Mouse (Mus musculus): ENCODE measurements at regions not wholly inside any gene's neighbourhood (a gene's known extent, or its start where the extent isn't known, plus 50 kb on each side); places are given as distances from the start of the nearest gene placed in this dataset.
"Not testable (repeated sequence)": the region's sequence is repeated elsewhere in the genome, so short reads cannot be mapped to it uniquely, and the experiment has no call there.

DNA sequence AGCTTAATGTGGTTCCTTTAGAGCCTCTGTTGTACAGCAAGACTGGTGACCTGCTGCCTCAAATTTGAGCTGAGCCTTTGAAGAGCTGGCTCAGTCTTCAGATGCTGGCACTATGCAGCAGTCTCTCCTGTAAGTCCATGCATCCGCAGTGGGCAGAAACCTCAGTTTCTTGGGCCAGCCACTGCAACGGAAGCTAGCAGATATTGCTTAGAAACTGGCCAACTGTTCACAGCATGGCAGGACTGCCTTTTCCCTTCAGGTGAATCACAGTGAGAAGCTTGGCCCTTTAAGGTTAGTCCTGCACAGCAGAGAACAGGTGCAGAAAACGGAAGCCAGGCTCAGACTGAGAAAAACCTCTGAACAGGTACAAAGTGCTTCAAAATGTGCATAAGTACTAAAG lies 1976.8 kb upstream of the G6pd2 start:
- ATAC-seq (ENCODE audit: poor library complexity, severe bottlenecking) = no peak

DNA sequence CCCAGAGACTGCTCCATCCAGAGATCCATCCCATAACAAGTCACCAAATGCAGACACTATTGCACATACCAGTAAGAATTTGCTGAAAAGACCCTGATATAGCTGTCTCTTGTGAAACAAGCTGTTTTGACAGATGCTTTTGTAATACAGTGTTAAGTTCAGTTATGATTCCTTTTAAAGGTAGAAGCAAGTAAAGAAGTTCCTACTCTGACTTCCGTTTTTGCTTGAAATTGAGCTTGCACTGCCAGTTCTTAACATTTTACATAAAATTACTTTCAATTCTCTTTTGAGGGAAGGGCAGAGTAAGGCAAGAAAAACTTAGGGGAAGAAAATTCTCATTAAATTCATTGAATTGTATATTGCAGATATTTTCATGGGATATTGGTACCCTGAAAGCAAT lies 1962.9 kb upstream of the G6pd2 start:
- ATAC-seq (ENCODE audit: poor library complexity, severe bottlenecking) = peak; percentile 60

DNA sequence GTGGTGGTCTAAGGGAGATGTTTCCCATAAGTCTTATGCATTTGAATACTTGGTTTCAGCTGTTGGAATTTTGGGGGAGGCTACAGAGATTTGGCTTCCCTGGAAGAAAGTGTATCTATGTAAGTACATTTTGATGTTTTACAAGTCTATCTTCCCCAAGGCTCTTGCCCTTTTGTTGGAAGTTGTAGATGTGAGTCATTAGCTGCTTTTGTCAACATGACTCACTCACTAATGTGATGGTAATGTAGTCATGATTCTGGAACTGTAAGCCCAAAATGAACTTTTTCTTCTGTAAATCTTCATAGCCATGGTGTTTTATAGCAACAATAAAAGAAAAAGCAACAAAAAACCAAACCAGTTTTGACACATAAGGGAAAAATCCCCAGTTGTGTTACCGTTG lies 1961.0 kb upstream of the G6pd2 start:
- ATAC-seq (ENCODE audit: poor library complexity, severe bottlenecking) = no peak

DNA sequence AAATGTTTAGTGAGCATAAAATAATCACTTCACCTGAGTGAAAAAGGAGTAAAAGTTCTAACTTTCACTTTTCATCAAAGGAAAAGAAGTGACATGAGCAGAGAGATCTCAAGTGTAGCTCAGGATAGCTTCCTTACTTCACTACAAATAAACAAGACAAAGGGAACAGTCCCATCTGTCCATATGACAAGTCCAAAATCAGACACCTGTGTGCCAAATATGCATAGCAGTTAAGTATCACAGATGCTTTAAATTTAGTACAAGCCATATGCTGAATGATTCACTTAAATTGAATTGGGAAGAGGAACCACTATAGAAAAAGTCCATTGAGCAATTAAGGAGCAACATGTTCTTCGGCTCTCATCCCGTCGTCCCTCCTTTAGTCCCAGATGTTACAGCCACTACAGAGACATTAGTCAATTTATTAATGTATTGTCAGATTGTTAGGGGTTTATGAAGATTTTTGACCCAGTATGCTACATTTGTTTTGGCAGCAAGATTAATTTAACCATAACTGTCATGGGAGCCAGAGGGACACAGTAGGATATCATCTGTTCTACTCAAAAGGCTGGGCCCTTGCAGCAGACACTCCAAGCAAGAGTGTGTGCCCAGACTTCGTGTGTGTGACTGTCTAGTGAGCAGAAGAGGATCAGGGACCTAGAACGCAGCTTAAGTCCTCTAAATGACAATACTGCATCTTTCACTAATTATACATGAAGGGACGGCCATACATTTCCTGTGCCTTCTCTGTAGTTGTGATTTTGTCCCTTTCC lies 1914.5 kb upstream of the G6pd2 start:
- ATAC-seq (ENCODE audit: poor library complexity, severe bottlenecking) = no peak

DNA sequence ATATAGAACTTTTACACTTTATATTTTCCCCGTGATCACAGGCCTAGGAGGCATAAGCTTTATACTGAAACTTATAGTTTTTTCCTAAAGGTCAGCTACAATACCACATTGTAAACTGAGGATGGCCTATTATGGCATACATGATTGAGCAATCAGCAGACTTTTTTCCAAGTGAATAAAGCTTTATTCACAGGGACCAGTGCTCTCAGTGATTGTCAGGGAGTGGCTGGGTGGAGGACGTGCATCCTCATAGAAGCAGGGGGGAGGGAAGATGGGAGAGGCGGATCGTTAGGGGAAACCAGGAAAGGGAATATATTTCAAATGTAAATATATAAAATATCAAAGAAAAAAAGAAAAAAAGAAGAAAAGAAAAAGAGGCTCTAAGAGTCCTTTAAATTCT lies 1886.7 kb upstream of the G6pd2 start:
- ATAC-seq (ENCODE audit: poor library complexity, severe bottlenecking) = no peak

DNA sequence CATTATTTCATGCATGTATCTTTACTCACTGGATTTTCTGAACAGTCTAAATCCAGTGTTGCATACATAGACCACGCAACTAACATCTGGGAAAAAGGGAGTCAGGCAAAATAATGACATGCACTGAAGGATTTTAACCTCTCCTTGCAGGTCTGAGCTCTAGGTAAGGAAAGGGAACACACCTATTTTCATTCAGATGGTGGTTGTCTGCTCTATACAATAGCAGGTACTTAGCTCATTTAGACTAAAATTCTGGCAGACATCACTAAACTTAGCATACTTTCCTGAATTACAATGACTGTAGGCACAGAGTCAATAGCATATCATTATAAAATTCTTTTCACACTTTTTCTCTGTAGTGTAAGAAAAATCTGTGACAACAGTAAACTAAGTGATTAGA lies 1867.8 kb upstream of the G6pd2 start:
- ATAC-seq (ENCODE audit: poor library complexity, severe bottlenecking) = no peak

DNA sequence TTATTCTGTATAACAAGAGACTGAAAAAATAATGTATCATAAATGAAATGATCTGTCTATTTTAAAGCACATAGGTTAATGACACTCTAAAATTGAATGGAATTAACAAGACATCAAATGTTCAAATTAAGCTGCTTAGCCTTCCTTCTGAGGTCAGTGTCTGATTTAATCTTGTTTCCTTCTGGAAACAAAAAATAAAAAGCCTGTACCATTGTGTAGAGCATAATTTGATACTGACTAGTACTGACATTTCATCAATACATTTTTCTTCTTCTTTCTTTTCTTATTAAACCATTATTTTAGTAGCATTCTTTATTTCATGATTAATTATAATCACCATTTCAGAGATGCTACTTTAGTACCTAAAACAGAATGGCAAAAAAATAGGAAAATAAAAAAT lies 1862.9 kb upstream of the G6pd2 start:
- ATAC-seq (ENCODE audit: poor library complexity, severe bottlenecking) = no peak

DNA sequence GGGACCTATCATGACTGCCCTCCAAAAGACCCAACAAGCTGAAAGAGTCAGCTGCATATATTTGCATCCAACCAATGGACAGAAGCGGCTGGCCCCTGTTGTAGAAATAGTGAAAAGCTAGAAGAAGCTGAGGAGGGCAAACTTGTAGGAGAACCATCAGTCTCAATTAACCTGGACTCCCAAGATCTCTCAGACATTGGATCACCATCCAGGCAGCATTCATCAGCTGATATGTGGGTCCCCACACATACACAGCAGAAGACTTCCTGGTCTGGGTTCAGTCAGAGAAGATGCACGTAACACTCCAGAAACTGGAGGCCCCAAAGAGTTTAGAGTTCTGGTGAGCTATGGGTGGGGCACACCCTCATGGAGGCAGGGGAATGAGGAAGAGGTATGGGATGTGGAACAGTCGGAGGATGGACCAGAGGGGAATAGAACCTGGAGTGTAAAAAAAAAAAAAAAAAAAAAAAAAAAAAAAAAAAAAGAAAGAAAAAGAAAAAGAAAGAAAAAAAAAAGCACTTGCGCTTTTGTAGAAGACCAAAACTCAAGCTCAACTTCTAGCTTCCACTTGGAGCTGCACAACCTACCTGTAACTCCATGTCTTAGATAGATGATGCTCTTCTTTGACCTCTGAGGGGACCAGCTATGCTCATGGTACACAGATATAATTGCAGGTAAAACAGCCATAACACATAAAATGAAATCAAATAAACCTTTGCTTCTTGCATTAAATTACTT lies 1860.6 kb upstream of the G6pd2 start:
- no peak for ATAC-seq (ENCODE audit: poor library complexity, severe bottlenecking)

DNA sequence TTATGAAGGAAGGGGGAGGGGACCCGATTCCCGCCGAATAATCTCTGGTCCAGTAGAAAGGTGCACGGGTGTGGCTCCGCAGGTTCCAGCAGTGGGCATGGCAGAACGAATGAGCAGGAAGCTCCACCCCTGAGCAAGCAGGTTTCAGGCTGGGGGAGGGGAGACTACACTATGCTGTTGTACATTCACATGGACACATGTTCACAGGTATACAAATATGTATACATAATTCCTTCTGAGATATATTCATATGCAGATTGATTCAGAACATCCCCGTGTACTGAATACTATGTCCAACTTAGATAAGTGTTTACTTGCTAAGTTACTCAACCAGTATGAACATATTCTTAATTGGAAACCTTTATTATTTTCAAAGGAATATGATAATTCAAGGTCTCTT lies 1852.4 kb upstream of the G6pd2 start:
- ATAC-seq (ENCODE audit: poor library complexity, severe bottlenecking) = not testable (repeated sequence)

DNA sequence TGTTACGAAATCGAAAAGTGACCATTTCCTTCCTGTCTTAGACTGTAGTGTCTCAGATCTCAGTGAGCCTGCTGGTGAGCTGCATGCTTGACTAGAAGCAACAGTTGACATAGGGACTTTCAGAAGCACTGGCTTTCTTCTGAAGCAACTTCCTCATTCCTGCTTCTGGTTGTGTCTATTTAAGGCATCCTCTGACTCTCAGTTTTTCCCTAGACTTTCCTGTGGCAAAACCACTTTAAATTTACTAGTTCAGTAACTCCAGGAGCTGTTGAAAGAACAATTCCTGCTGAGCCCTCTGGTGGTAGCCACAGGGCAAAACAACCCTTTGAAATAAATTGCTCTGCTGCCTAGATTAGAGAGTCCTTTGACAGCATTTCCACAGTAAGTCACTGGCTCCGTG lies 1811.9 kb upstream of the G6pd2 start:
- peak; percentile 94 for ATAC-seq (ENCODE audit: poor library complexity, severe bottlenecking)

DNA sequence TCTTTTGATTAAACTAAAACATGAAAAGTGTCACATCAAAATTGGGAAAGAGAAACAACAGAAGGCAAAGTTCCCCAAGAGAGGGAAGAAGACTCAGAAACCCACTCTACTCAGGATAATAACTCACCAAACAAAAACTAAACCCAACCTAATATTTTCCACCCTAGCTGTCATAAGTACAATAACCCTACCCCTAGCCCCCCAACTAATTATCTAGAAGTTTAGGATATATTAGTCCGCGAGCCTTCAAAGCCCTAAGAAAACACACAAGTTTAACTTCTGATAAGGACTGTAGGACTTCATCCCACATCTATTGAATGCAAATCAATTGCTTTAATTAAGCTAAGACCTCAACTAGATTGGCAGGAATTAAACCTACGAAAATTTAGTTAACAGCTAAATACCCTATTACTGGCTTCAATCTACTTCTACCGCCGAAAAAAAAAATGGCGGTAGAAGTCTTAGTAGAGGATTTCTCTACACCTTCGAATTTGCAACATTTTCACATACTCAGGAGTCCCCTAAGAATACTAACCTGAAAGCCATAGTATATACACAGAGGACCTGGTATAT lies 1765.9 kb upstream of the G6pd2 start:
- peak; percentile 100 for ATAC-seq (ENCODE audit: poor library complexity, severe bottlenecking)

DNA sequence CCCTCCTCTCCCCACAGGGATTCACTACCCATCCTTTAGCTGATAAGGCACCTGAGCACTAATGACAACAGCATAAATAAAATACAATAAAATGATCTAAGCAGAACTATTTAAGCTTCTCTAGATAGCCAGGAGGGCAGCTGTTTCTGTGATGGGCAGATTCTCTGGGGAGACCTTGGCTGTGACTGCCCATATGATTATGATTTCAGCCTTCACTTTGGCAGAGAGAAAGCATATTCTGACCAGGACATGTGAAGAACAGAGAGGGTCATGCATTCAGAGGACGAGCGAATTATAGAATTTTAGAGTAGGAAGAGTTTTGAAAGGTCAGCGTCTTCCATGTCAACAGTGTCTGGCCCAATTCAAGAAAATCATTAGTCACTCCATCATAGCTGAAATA lies 1759.6 kb upstream of the G6pd2 start:
- ATAC-seq (ENCODE audit: poor library complexity, severe bottlenecking) = no peak

DNA sequence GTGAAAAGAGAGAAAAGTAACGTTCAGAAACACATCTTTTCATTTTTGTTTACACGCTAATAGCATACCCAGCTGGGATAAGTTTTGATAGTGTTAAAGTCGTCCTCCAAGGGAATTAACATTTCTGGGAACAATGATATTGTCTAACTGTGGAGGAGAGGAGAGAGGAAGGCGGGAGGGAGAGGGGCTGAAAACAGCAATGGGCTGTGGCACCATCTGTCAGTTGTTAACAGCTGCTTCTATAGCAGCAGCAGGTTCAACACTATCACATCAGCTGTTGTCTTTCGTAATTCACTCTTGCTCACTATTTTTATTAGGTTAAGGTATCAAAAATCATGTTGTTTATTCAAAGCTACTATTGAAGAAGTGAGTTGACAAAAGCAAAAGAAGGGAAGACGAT lies 1747.4 kb upstream of the G6pd2 start:
- no peak for ATAC-seq (ENCODE audit: poor library complexity, severe bottlenecking)
